Mouse (Mus musculus) cortical plate, adult 2 months (tissue): ENCODE measurements around the gene 3110082I17Rik. TPM values are rescaled to one million over a fixed set of nuclear protein-coding genes. Genes with fewer than 3 reads are reported as not detected.

Experiments used
- H3K27ac ChIP-seq: fragments of 200-500 bp; 2 replicates; pipeline ENCODE4 v1.5.1; 2012; ENCODE audit warnings: low read length, control low read depth, inconsistent platforms; ENCODE audit not compliant: insufficient read depth
- H3K4me1 ChIP-seq: fragments of 200-500 bp; 2 replicates; pipeline ENCODE4 v1.6.1; 2011; ENCODE audit warnings: low read length; ENCODE audit not compliant: control insufficient read depth, insufficient read depth
- H3K4me3 ChIP-seq: fragments of 200-500 bp; 2 replicates; pipeline ENCODE4 v1.5.1; 2011; ENCODE audit warnings: mild to moderate bottlenecking, low read length, control low read depth; ENCODE audit not compliant: insufficient read depth
- CTCF ChIP-seq: fragments of 200-500 bp; IDR thresholded peaks from 2 replicates; pipeline ENCODE4 v1.5.1; 2011; ENCODE audit warnings: mild to moderate bottlenecking, control low read depth, low read length; ENCODE audit not compliant: insufficient read depth; ENCODE audit errors: extremely low read depth
- POLR2A ChIP-seq: fragments of 200-500 bp; IDR thresholded peaks from 2 replicates; pipeline ENCODE4 v1.6.1; 2011; ENCODE audit warnings: mild to moderate bottlenecking, low read length, control low read depth; ENCODE audit not compliant: insufficient read depth; ENCODE audit errors: extremely low read depth
- polyA plus RNA-seq: library from polyadenylated mRNA; depleted of rRNA; stranded (reverse); fragments of >200 nt; gene quantifications from 2 replicates; pipeline ENCODE4 v1.2.3, GENCODE M21; 2012; rRNA removed

The 3110082I17Rik gene
- polyA plus RNA-seq, 1 experiment: 12.9 TPM

DNA sequence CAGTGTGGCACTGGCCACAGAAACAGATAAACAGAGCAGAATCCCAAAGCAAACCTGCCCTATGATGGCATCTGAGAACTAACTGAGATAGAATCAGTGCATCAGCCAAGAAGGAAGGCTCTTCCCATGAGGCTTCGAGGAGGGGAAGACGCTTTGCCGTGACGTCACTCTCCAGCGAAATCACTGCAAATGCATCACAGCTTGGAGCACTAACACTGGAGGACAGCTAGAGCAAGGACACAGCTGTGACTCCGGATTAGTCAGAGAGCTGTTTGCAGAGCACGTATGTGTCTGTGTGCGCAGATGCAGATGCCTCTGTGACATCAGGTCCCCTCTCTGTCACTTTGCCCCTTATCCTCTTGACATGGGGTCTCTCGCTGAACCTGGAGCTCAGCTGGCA lies 148.5 kb downstream of the 3110082I17Rik start:
- Histone ChIP-seq H3K27ac (no peak overlapping the region), H3K4me3 (no peak overlapping the region), H3K4me1 (0 out of 2 replicates have a peak, but pooled peaks cover 3% of the 10 kb centered on the region)
- no peak for TF ChIP-seq POLR2A

DNA sequence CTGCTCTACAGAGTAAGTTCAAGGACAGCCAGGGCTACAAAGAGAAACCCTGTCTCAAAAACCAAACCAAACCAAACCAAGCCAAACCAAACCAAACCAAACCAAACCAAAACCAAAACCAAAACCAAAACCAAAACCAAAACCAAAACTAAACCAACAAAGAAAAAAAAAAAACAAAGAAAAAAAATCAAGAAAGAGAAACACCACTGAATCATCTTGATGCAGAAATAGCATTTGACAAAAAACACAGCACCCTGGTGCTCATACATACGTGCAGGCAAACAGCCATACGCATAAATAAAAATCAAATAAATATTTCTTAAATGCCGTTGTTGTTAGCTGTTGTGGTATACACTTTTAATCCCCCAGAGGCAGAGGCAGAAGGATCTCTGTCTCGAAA lies 149.8 kb downstream of the 3110082I17Rik start:
- 0 out of 2 replicates have a peak, but pooled peaks cover 3% of the 10 kb centered on the region for H3K4me1 ChIP-seq
- TF ChIP-seq POLR2A (no peak), CTCF (no peak)
- H3K27ac ChIP-seq: no peak overlapping the region
- no peak overlapping the region for H3K4me3 ChIP-seq

DNA sequence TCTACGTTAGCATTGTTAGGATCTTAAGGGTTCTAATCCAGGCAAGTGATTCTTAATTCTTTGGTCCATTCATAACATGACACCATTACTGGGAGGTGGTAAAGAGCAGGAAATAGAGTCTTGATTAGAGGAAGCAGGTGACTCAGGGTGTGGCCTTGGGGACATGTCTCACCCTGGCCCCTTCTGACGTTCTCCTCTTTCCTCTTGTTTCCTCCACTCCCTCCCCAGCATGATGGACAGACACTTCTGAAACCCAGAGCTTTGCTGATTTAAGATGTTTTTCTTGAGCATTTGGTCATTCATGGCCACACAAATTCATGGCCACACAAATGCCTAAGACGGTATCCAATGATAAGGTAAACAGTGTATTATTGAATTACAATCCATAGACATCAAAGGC lies 150.4 kb downstream of the 3110082I17Rik start:
- H3K4me1 ChIP-seq: 0 out of 2 replicates have a peak, but pooled peaks cover 3% of the 10 kb centered on the region
- H3K27ac ChIP-seq: no peak overlapping the region
- H3K4me3 ChIP-seq: no peak overlapping the region
- no peak for TF ChIP-seq CTCF
- TF ChIP-seq POLR2A: no peak

Other genes with a start within 250 kb of the 3110082I17Rik start
- 82.6 and 89.5 TPM in 2 replicates for gene Get4, start 208.2 kb downstream of the 3110082I17Rik start, polyA plus RNA-seq
- 271 and 275 TPM in 2 replicates for gene Adap1, start 134.9 kb downstream of the 3110082I17Rik start, polyA plus RNA-seq
- 90.2 and 92.7 TPM in 2 replicates for gene Cox19, start 109.1 kb downstream of the 3110082I17Rik start, polyA plus RNA-seq
- gene Cyp2w1, start 107.9 kb downstream of the 3110082I17Rik start, polyA plus RNA-seq: not detected in 2 replicates
- 15.3 and 16.3 TPM in 2 replicates for gene Gpr146, start 82.8 kb downstream of the 3110082I17Rik start, polyA plus RNA-seq
- gene C130050O18Rik, start 55.2 kb downstream of the 3110082I17Rik start, polyA plus RNA-seq: 0.44 TPM in 2 replicates
- gene Gper1, start 37.4 kb downstream of the 3110082I17Rik start, polyA plus RNA-seq: 4.7 and 4.8 TPM in 2 replicates
- gene Zfand2a, start 24.0 kb upstream of the 3110082I17Rik start, polyA plus RNA-seq: 52.5 and 55.4 TPM in 2 replicates
- gene Uncx, start 83.0 kb upstream of the 3110082I17Rik start, polyA plus RNA-seq: not detected in 2 replicates